Mouse (Mus musculus) frontal cortex, postnatal 25 days (tissue): Measurements from ENCODE around the gene Dffa.
A peak's percentile ranks its signal among the peaks of the same experiment; 100 is the strongest.
"Not testable (repeated sequence)": the region's sequence is repeated elsewhere in the genome, so short reads cannot be mapped to it uniquely, and the experiment has no call there.

Experiments
- DNase-seq, 2 experiments: peaks; one replicate each; pipeline ENCODE4 v3.0.0; 2022; ENCODE audit warnings: low spot score in 2 of 2

Gene Dffa

GRCm38 (mm10) chr4:149098571-149098970 lies 5.4 kb upstream of the Dffa start:
- no peak for DNase-seq

GRCm38 (mm10) chr4:149099369-149100017 lies 4.5 kb upstream of the Dffa start, which contains the start of gene Pex14:
TSS of gene Pex14 (minus strand) at chr4:149099876.
- DNase-seq = peak; percentile 83 to 85

DNA sequence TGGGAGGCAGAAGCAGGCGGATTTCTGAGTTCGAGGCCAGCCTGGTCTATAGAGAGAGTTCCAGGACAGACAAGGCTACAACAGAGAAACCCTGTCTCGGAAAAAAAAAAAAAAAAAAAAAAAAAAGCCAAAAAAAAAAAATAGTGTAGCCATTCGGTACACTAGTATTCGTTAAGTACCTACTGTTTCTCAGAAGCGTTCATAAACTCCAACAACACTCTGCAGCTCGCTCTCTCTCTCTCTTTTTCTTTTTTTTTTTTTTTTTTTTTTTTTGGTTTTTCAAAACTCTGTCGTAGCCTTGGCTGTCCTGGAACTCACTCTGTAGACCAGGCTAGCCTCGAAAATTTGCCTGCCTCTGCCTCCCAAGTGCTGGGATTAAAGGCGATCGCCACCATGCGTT lies 3.5 kb upstream of the Dffa start:
- not testable (repeated sequence) for DNase-seq

GRCm38 (mm10) chr4:149101456-149101855 lies 2.5 kb upstream of the Dffa start:
- DNase-seq = no peak

DNA sequence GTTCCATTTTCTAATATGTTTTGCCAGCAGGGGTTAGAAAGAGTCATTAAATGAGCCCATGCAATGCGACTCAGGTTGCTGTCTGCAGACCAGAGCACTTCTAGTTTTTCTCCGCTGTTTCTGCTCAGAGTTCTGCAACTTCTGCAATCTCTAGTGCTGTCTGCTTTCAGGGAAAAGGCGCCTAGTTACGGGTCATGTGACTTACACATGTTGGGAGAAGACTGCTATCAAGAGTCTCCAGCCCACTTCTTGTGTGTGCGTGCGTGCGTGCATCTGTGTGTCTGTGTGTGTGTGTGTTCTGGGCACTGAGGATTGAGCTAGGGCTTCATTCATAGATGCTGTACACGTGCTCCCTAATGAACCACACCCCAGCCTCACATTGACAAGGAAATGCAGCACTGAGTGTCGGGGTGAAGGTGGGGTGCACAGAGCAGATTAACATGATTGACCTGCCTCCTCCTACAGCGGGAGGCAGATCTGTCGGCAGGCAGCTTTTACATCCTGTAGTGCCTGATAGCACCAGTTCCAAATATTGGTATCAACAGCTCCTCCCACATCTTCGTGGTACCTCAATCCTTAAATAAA lies 16.1 kb downstream of the Dffa start:
- DNase-seq = not testable (repeated sequence)

GRCm38 (mm10) chr4:149123432-149123831 lies 19.5 kb downstream of the Dffa start:
- no peak for DNase-seq

DNA sequence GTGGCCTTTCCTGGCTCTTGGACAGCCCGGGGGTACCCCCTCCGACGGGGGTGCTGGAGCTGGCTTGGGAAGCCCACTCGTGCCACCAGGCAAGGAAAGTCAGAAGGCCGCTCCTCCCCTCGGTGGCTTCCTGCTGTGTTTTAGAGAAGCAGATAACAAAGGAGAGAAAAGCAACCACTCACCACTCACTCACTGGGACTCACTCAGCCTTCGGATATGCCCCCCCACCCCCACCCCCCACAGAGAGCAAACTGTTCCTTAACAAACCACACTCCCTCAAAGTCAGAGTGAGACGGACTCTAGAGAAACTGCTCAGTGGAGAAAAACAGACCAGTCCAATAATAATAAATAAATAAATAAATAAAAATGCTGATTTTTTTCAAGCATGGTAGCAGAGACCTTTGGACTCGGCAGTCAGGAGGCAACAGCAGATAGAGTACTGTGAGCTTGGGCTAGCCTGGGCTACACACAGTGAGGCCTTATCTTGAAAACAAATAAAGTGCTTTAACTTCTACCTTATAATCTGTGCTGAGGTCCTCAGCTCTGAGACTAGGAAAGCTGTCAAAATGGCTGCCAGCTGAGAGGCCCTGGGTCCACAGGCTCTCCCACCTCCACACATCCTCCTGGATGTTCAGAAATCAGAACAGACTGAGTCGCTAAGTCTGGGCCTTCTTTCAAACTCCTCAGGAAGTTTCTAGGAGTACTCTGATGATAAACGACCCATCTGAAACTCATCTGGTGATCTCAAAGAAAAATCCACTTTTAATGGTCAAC lies 21.6 kb downstream of the Dffa start:
- no peak for DNase-seq

GRCm38 (mm10) chr4:149126115-149126509 lies 22.2 kb downstream of the Dffa start:
- no peak for DNase-seq

DNA sequence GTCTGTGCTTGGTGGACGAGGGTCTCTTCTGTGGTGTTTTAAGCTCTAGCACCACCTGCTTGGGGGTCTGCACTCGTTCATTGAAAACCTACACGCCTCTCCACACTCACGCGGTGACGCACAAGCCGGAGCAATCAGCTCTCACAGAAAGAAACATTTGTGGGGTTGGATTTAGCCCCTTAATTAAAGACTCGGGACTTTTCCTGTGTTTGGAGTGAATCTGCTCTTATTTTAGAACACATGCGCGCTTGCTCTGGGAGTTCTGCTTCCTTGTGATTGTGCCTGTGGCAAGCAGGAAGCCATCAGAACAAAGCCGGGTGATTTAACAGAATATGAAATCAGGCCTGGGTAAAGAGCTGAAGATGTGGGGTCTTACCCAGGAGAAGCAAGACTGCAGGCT lies 22.7 kb downstream of the Dffa start, which contains the start of gene Cort:
Cort (minus strand) TSS at position 101 of the 400 bp plus-strand sequence.
- DNase-seq = no peak

- DNase-seq = no peak
Observed at GRCm38 (mm10) chr4:149128467-149128866, 24.5 kb downstream of the Dffa start.

DNA sequence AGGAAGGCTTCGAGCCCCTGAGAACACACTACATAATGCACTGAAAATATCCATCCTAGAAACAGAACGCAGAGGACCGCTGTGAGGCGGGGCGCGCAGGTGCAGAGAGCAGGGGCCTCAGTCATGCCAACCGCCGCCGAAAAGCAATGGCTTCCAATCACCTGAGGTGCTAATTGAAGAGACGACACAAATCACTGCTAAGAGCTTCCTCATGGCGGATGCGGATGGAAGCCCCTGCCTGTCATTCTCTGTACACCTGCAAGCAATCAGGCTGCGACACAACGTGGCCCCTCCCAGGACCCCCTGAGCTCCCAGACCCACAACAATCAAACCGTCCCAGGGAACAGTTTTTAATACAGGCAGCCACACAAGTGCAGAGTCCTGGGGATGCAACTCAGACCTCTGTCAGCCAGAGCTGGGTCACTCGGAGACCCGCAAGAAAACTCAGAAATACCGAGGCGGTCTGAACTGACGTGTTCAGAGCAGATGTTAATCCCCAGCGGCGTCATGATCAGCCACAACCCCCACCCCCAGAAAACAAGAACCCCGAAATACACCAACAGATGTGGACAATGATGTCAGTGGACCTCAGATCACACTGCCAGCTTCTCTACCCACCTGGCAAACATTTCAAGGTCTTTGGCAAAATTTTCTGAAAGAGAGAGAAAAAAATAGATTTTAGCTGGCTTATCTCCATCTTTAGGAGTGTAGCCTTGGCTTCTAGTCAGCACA lies 27.2 kb downstream of the Dffa start:
- no peak for DNase-seq

- DNase-seq = no peak
Observed at GRCm38 (mm10) chr4:149131789-149132565, 28.0 kb downstream of the Dffa start.

DNA sequence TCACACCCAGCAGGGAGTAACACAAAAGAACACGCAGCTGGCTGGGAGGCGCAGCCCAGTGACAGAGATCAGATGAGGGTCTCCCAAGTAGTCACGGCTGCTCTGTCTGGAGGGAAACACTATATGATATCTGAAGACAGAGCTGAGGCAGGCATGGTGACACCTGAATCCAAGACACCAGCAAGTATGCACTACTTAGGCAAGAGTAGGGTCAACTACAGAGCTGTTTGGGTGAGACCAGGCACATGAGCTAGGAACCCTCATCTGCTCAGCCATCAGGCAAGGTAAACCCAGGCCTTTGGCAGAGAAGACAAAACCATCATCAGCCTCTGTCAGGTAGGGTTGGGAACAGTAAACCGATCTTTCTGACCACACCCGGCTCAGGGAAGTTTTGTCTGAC lies 29.4 kb downstream of the Dffa start:
- no peak for DNase-seq

GRCm38 (mm10) chr4:149136116-149136850 lies 32.3 kb downstream of the Dffa start:
- no peak for DNase-seq

DNA sequence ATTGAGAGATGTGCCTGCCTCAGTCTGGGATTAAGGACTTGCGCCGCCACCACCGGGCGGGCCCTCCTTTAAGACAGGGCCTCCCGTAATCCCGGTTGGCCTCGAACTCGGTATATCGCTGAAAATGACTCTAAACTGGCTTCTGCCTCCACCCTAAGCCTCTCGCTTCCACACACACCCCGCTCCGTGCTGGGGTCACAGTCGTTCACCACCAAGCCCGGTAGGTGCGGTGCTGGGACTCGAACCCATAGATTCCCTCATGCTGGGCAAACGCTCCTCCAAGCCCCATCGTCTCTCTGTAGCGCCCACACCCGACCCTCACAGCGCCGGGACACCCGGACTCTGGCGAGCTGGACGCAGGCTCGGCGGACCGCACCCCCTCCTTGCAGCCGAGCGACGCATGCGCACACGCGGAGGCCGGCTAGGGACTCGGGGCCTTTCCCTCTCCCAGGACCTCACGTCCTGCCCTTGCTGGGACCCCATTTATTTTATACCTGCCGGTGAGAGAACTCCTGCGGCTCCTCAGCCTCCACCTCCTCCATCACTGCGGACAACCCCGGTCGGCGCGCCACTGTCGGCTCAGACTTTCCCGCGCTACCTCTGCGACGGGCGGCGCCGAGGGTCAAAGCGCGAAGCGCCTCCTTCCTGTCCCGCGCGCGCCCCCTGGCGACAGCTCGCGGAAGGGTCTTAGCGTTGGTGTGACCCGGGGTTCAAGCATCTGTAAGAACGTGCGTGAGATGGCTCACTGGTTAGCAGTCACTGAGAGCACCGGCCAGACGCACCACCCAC lies 33.2 kb downstream of the Dffa start, which contains the start of gene Cenps:
Cenps (minus strand) TSS at position 648 of the 789 bp plus-strand sequence.
- DNase-seq = peak; percentile 87 to 88

DNA sequence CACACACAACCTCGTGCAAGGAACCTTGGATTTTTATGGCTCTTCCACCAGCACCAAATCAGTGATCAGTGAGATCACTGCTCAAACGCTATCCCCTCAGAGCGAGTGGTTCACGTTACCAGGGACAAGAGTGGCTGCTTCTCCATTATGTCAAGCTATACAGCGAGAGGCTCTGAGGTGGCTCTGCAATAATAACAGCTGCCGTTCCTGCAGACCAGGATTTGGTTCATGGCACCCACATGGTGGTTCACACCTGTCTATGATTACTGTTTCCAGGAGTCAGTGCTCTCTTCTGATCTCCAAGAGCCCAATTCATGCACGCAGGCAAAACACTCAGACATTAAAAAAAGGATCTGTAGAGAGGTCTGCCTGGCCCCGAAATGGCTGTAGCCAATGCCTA lies 34.6 kb downstream of the Dffa start:
- DNase-seq = no peak

- DNase-seq = no peak
Observed at GRCm38 (mm10) chr4:149143594-149143993, 39.6 kb downstream of the Dffa start.

GRCm38 (mm10) chr4:149144459-149144858 lies 40.5 kb downstream of the Dffa start:
- peak; percentile 69 to 82 for DNase-seq

GRCm38 (mm10) chr4:149145151-149145550 lies 41.2 kb downstream of the Dffa start:
- DNase-seq = no peak

DNA sequence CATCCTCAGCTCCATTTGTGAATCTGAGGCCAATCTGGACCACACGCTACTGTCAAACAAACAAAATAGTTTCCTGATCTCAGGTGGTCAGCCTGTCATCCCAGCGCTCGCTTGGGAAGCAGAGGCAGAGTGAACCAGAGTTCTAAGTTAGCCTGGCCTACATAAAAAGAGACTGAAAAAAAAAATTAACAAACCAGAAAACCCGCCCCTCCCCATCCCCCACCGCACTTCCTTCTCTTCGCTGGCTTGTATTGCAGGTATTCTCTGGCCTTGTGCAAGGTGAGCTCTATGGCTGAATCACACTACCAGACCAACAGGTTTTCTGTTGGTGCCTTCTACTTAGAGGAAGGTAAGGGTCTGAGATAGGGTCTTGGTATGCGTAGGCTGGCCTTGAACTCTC lies 43.6 kb downstream of the Dffa start:
- DNase-seq = no peak
